Mouse (Mus musculus) lung, postnatal 10 days (tissue): ENCODE measurements around the gene Wipf2.

Experiments
- DNase-seq: peaks from one replicate; pipeline ENCODE4 v3.0.0; 2021

Gene Wipf2

DNA sequence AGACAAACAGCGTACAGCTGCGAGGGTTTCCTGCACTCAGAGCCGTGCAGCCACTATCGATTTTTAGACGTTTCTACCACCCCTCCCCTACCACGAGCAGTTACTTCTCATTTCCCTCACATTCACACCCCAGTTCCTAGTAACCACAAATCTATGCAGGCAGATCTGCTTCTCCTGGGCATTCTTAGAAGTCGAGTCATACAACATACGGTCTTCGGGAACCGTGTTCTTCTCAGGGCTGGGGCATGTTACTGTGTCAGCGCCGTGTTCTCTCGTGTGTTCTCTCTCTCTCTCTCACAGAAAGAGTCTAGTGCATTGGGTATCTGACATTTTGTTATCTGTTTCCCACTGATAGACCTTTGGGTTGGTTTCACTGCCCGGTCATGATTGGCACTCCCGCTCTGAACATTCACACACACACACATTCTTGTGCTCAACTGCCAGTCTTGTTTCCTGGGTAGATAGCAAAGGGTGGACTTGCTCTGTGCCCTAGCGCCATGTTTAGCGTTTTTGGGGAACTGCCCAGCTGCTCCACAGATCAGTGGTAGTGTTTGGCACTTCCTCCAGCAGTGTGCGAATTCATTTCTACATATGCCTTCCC is 84.6 kb downstream of the Wipf2 start:
- DNase-seq = no peak

DNA sequence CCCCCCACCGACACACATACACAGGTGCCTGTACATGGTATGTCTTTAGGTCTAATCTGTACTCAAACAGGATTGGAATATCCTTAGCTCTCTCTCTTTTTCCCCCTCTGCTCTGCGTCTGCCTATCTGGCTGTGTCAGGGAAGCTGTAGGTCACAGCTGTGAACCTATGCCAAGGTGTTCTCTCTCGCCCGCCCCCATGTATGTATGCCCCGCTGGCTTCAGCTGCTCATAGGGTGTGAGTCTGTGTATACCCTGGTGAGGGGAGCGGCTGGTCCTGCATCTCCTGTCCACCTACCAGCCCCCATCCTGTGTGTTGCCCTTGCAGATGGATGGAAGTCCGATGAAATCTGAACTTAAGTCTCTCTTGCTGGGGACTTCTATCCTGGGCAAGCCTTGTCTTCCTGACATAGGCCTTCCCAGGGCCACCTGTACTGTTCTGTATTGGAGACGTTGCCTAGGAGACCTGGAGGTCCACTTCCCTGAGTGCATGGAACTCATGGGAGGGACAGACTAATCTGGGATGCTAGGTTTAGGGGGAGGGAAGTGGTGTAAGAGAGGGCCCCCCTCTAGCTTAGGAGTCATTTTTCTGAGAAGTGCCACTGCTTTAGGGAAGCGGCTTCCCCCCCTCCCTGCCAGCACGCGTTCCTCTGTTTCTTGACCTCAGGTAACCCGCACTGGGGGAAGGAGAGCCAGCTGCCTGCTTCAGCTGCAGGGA is 86.0 kb downstream of the Wipf2 start:
- DNase-seq = peak; percentile 41

DNA sequence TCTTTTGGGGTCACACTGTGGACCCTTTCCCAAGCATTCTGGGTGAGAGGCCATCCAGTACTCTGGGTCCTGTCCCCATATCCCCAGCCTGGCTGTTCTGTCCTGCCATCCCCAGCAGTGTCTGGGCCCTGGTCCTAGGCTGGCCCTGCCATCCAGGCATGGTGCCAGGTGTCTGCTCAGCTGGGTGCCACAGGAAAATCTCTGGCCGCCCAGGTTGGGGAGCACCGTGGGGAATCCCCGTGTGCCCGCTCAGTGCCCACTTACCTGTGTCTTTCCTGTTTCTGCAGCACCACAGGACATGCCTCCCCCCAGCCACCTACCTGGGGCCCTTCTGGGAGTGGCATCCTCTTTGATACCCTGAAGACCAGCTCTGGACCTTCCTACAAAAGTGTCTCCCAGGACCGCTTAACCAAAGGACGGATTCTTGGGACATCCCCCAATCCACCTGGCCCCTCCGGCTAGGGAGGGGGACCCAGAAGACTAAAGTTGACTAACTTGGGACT is 86.6 kb downstream of the Wipf2 start:
- no peak for DNase-seq

DNA sequence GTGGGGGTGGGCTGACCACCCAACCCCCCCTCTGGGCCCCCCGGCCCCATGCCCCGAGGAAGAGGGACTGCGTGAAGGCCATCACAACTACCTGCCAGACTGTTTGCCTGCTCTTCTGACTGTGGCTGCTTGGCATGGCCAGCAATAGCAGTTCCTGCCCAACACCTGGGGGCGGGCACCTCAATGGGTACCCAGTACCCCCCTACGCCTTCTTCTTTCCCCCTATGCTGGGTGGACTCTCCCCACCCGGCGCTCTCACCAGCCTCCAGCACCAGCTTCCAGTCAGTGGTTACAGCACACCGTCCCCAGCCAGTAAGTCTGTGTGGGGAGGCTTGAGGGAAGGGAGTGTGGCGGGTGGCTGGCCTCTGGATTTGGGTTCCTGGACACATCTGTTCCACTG is 87.0 kb downstream of the Wipf2 start:
- DNase-seq = no peak

DNA sequence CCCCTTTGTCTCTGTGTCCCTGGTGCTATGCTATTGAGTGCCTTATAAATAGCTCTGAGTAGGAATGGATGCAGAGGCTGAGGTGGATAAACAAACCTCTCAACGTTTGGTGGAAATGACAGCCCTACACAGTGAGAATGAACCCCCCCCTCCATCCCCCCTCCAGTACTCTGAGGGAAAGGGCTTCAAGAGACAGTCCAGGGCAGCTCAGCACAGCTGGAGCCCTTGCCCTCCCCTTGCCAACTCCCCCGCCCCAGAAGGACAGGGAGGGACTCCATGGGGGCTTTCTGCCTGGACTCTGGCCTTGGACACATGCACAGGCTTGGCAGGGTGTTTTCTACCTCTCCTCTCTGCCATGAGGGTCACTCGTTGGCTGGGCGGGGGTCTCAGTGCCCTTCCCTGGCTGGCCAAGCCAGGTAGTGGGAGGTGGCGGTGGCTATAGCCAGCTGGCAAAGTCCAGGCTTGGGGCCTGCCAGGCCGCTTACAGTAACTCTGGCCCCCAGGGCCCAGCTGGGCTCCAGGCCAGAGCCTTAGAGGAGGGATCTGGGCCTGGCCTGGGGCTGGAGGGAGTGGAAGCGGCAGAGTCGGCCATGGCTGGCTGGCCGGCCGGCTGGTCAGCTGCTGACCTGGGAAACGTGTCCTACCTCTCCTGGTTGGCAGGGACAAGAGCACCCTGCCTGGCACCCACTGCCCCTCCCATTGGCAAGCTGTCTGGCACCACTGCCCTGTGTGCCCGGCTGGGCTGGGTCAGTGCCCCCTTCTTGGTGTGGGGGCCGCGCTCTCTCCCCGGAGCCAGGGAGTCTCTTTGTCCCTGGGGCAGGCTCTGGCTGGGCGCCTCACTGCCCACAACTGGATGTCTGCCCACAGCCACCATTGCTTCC is 87.8 kb downstream of the Wipf2 start:
- DNase-seq = peak; percentile 88

DNA sequence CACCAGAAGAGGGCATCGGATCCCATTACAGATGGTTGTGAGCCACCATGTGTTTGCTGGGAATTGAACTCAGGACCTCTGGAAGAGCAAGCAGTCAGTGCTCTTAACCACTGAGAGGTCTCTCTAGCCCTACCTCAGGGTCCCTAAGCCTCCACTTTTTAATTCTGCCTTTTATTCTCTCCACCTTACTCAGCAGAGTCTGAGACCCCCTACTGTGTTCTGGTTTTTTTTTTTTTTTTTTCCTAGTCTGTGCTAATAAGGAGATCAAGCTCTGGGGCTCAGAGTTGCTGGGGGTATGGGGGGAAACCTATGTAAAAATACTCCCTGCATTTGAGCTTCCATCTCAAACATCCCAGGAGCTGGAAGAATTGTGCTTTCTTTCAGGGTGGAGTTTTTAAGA is 88.7 kb downstream of the Wipf2 start:
- no peak for DNase-seq

DNA sequence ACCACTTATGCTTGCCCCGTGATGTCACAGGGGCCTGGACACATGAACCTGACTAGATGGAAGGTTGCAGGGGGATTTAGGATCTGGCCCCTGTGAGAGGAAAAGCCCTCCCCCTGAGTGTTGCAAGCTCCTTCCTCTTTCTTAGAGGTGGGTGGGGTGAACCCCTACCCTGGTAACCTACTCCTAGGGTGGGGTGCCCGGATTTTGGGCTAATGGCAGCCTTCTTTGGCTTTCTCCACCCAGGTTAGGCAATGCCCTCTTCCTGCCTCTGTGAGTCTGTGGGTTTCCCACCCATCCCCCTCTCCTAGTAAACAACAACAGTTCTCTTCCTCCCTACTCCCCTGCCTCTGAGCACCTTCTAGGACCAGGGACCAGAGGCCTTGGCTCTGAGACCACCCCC is 89.3 kb downstream of the Wipf2 start:
- DNase-seq = peak; percentile 44

DNA sequence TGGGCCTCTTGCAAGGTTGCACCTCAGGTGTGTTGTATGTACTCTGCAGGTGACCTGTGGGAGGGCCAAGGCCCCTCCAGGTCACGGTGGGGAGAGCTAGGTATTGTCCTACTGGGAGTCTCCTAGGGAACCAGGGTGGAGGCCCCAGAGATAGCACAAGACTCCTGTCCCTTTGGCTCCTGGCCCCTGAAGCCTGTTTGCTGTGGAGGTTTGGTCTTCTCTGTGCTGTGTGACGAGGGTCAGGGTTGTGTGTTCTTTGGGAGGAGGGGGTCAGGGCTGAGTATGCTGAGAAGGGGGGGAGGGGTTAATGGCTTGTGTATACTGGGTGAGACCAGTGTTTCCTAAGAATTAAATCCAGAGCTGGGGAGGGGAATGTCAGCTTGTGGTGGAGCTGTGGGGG is 89.9 kb downstream of the Wipf2 start:
- DNase-seq = peak; percentile 9

DNA sequence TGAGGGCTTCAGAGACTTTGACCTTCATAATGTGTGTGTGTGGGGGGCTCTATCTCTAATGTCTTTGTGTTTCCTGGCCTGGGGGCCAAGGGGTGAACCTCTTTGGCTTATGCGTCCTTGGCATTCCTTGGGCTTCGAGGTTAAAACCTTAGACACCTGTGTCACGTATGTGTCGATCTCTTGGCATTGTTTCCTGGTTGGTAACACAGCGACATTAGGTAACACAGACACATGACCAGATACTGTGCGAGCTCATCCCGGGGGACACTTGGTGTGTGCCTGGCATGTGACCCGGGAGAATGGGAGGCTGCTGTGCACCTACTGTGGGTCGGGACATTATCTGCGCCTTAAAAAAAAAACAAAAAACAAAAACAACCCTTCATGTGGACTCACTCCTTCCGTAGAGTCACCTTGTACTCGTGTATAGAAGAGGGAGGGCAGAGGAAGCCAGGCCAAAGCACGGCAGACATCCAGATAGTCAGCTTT is 90.4 kb downstream of the Wipf2 start:
- DNase-seq = no peak

DNA sequence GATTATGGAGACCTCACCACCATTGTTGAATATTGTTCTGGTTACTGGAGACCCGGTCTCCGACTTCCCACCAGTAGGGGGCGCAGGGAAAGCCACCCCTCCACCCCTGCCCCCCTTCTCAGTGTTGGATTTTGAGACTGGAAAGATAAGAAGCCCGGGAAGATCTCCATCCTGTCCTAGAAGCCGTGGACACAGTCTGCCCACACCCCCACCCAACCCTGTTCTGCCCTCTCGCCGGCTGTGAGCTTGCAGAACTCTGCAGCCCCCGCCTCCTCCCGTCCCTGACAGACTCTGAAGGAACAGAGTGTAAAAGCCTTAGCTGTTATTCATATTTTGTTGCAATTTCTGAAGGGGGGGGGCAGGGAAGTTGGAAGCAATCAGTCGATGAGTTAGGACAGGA is 90.9 kb downstream of the Wipf2 start:
- DNase-seq = peak; percentile 93
